Mouse (Mus musculus) regulatory T cell (primary cell): Measurements from ENCODE around the gene Igfbpl1.

ENCODE experiments used
- in situ Hi-C: fragments of 300-600 bp; cut with MboI, MseI; formaldehyde crosslinking; loops from one replicate; pipeline ENCODE4 v1.15.1; 2025; ENCODE audit warnings: high pct_unique_total_duplicates

The Igfbpl1 gene

GRCm38 (mm10) chr4:45771173-45771572 lies 55.5 kb downstream of the Igfbpl1 start:
- in situ Hi-C loops = no loop called here

GRCm38 (mm10) chr4:45770638-45771033 lies 56.1 kb downstream of the Igfbpl1 start:
- in situ Hi-C loops = no loop called here

GRCm38 (mm10) chr4:45769791-45770637 lies 56.7 kb downstream of the Igfbpl1 start:
- in situ Hi-C loops = loop anchor here (5.0 kb wide), 1 partner anchor 343 kb away; no protein-coding TSS in a partner anchor

GRCm38 (mm10) chr4:45769141-45769540 lies 57.6 kb downstream of the Igfbpl1 start:
- in situ Hi-C loops = loop anchor here (5.0 kb wide), 1 partner anchor 342 kb away; no protein-coding TSS in a partner anchor

- in situ Hi-C loops = loop anchor here (5.0 kb wide), 1 partner anchor 341 kb away; no protein-coding TSS in a partner anchor
These were observed 58.7 kb downstream of the Igfbpl1 start for GRCm38 (mm10) chr4:45767891-45768558.

GRCm38 (mm10) chr4:45766774-45767173 lies 59.9 kb downstream of the Igfbpl1 start:
- in situ Hi-C loops = loop anchor here (5.0 kb wide), 1 partner anchor 339 kb away; no protein-coding TSS in a partner anchor

- in situ Hi-C loops = loop anchor here (5.0 kb wide), 1 partner anchor 338 kb away; no protein-coding TSS in a partner anchor
These were observed 61.0 kb downstream of the Igfbpl1 start for GRCm38 (mm10) chr4:45765565-45766201.

GRCm38 (mm10) chr4:45765121-45765564 lies 61.6 kb downstream of the Igfbpl1 start:
- in situ Hi-C loops = loop anchor here (5.0 kb wide), 1 partner anchor 338 kb away; no protein-coding TSS in a partner anchor

GRCm38 (mm10) chr4:45764141-45764494 lies 62.6 kb downstream of the Igfbpl1 start:
- in situ Hi-C loops = no loop called here

- in situ Hi-C loops = no loop called here
These were observed 63.2 kb downstream of the Igfbpl1 start for GRCm38 (mm10) chr4:45763288-45764140.

- in situ Hi-C loops = no loop called here
These were observed 64.1 kb downstream of the Igfbpl1 start for GRCm38 (mm10) chr4:45762600-45762999.
